Mouse (Mus musculus): Measurements from ENCODE around the gene Anln. TPM values are rescaled to one million over a fixed set of nuclear protein-coding genes. Genes with fewer than 3 reads are reported as not detected.
A peak's percentile ranks its signal among the peaks of the same experiment; 100 is the strongest.
"Not testable (repeated sequence)": the region's sequence is repeated elsewhere in the genome, so short reads cannot be mapped to it uniquely, and the experiment has no call there.

The Anln gene
- polyA plus RNA-seq, 1 experiment from 2014 or later = 54.4 TPM

DNA sequence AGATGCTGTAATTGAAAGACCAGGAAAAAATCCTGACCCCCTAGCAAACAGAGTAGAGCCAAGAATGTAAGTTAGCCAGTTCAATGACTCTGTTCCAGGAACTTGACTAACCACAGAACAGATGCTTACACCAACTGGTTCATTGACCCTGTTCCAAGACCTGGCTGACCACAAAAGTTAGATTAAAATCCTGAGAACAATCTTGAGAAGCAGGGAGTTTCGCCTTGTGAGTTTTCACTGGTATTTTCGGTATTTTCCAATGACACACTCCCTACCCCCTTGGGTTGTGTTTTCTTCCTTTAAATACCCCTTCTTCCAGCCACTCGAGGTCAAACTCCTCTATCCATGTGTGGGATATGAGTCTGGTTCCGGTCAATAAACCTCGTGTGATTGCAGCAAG is 79.3 kb downstream of the Anln start:
- H3K9ac ChIP-seq (ENCODE audit: low read length) = no peak overlapping the region
- peaks cover 4% of the 10 kb centered on the region; the same call in 1 of the 2 replicates for H3K4me1 ChIP-seq (ENCODE audit: control insufficient read depth, insufficient read depth, low read length)
- H3K4me3 ChIP-seq (ENCODE audit: low read depth, low read length) = no peak overlapping the region
- peaks cover 5% of the 10 kb centered on the region; the same call in 1 of the 2 replicates for H3K36me3 ChIP-seq (ENCODE audit: control insufficient read depth, insufficient read depth, low read length)
- no peak overlapping the region for H3K27ac ChIP-seq (replicated peaks; ENCODE audit: low read depth, low read length)
- 95% methylated on average over 5 of the region's 5 CpGs for WGBS
- DNase-seq (ENCODE audit: low spot score) (no peak), ATAC-seq (ENCODE audit: insufficient number of reproducible peaks, low FRiP score, low TSS enrichment, low read depth) (no peak)
- H3K9me3 ChIP-seq (ENCODE audit: control insufficient read depth, low read length) = no peaks in the 10 kb centered on the region
- no peaks in the 10 kb centered on the region for H3K27me3 ChIP-seq (ENCODE audit: control insufficient read depth, insufficient read depth, low read length)
- H3K4me2 ChIP-seq (ENCODE audit: low read depth, severe bottlenecking) = no peak overlapping the region

DNA sequence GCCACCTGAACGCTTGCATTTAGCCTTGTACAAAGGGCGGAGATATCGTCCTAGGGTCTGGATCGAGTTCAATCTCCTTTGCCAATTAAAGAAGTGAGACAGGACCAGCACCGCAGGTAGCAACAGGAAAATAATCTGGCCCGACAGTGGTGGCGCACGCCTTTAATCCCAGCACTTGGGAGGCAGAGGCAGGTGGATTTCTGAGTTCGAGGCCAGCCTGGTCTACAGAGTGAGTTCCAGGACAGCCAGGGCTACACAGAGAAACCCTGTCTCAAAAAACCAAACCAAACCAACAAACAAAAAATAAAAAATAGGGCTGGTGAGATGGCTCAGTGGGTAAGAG is 81.1 kb downstream of the Anln start:
- 17% methylated on average over 9 of the region's 9 CpGs for WGBS
- Histone ChIP-seq H3K9ac (ENCODE audit: low read length) (peak overlapping the region; percentile 99; the same call in 1 of the 2 replicates), H3K36me3 (ENCODE audit: control insufficient read depth, insufficient read depth, low read length) (peaks cover 15% of the 10 kb centered on the region; the same call in 1 of the 2 replicates), H3K4me3 (ENCODE audit: low read depth, low read length) (peak overlapping the region; percentile 95), H3K4me2 (ENCODE audit: low read depth, severe bottlenecking) (peak overlapping the region; percentile 27; the same call in 1 of the 2 replicates)
- not testable (repeated sequence) for H3K4me1 ChIP-seq (ENCODE audit: control insufficient read depth, insufficient read depth, low read length); H3K27me3 ChIP-seq (ENCODE audit: control insufficient read depth, insufficient read depth, low read length); H3K9me3 ChIP-seq (ENCODE audit: control insufficient read depth, low read length); H3K27ac ChIP-seq (replicated peaks; ENCODE audit: low read depth, low read length); ATAC-seq (ENCODE audit: insufficient number of reproducible peaks, low FRiP score, low TSS enrichment, low read depth); DNase-seq (ENCODE audit: low spot score)

DNA sequence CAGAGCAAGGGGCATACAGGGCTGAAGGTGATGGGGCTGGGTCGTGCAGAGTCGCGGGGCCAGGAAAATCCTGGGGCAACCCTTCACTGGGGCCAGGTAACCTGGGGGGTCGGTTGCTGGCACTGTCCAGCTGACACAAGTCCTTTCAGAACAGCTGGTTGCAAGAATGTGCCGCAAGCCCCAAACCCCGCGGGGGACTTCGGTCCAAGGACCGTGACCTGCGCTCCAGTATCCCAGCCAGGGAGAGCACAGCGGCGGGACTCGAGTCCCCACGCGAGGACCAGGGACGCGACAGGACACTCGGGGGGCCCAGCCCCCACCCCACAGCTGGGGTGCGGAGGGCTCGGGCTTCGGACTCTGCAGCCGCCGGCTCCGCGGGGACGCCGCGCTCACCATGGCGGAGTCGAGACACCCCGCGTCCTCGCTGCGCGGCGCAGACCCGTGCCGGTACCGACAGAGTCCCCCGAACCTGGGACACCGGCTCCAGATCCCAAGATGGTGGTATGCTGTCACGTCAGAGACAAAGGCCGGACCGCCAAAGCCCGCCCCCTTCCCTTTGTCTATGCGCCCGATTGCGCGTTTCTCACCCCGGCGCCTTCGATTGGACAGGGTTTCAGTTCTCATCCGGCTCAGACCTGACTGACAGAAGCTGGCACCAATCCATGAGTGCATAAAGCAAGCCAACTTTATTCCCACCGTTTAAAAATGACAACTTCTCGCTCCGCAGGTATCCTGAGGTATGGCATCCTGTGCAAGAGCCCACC is 81.7 kb downstream of the Anln start, which contains the start of gene Zfp810:
Zfp810 (minus strand) TSS at position 493 of the 764 bp plus-strand sequence.
- peaks cover 4% of the 10 kb centered on the region; the same call in 1 of the 2 replicates for H3K4me1 ChIP-seq (ENCODE audit: control insufficient read depth, insufficient read depth, low read length)
- no peaks in the 10 kb centered on the region for H3K27me3 ChIP-seq (ENCODE audit: control insufficient read depth, insufficient read depth, low read length)
- H3K9ac ChIP-seq (ENCODE audit: low read length) = peak within 1 kb of the TSS; percentile 99
- under 1% methylated on average over 56 of the region's 56 CpGs for WGBS
- H3K9me3 ChIP-seq (ENCODE audit: control insufficient read depth, low read length) = no peaks in the 10 kb centered on the region
- peak; percentile 98 for ATAC-seq (ENCODE audit: insufficient number of reproducible peaks, low FRiP score, low TSS enrichment, low read depth)
- peak within 1 kb of the TSS; percentile 72 for H3K4me2 ChIP-seq (ENCODE audit: low read depth, severe bottlenecking)
- peak within 1 kb of the TSS; percentile 95 for H3K4me3 ChIP-seq (ENCODE audit: low read depth, low read length)
- DNase-seq (ENCODE audit: low spot score) = peak; percentile 98
- H3K36me3 ChIP-seq (ENCODE audit: control insufficient read depth, insufficient read depth, low read length) = peaks cover 15% of the 10 kb centered on the region; the same call in 1 of the 2 replicates
- peak within 1 kb of the TSS; percentile 73 for H3K27ac ChIP-seq (replicated peaks; ENCODE audit: low read depth, low read length)

DNA sequence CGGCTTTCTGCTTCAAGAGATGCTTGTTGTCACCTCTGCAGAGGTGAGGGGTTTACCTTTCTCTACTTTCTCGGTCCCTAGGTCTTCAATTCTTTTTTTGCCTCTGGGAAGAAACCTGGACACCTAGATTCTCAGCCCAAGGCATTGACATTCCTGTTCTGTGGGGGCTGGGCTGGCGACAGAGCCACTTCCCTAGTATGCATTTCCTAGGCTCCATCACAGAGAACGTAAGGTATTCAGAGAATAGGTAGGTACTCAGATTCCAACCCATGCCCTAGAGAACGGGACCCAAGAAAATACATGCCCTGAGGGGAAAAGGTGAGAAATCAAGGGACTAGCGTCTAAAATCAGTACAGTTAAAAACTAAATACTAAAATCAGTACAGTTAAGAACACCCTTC is 82.3 kb downstream of the Anln start:
- ATAC-seq (ENCODE audit: insufficient number of reproducible peaks, low FRiP score, low TSS enrichment, low read depth) = no peak
- H3K4me2 ChIP-seq (ENCODE audit: low read depth, severe bottlenecking) = peak overlapping the region; percentile 72

DNA sequence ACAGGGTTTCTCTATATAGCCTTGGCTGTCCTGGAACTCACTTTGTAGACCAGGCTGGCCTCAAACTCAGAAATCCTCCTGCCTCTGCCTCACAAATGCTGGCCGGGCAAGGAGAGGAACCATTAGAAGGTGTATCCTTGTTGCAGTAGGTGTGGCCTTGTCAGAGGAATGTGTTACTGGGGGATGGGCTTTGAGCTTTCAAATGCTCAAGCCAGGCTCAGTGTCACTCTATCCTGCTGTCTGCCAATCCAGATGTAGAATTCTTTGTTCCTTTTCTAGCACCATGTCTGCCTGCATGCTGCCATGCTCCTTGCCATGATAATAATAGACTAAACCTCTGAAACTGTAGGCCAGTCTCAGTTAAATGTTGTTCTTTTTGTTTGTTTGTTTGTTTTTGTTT is 86.8 kb downstream of the Anln start:
- ATAC-seq (ENCODE audit: insufficient number of reproducible peaks, low FRiP score, low TSS enrichment, low read depth) = no peak
- no peak overlapping the region for H3K27ac ChIP-seq (replicated peaks; ENCODE audit: low read depth, low read length)
- peaks cover 4% of the 10 kb centered on the region; the same call in 1 of the 2 replicates for H3K4me1 ChIP-seq (ENCODE audit: control insufficient read depth, insufficient read depth, low read length)
- H3K4me2 ChIP-seq (ENCODE audit: low read depth, severe bottlenecking) = no peak overlapping the region
- H3K9ac ChIP-seq (ENCODE audit: low read length) = no peak overlapping the region
- no peak overlapping the region for H3K4me3 ChIP-seq (ENCODE audit: low read depth, low read length)
- no peaks in the 10 kb centered on the region for H3K27me3 ChIP-seq (ENCODE audit: control insufficient read depth, insufficient read depth, low read length)
- H3K36me3 ChIP-seq (ENCODE audit: control insufficient read depth, insufficient read depth, low read length) = peaks cover 26% of the 10 kb centered on the region; the same call in 1 of the 2 replicates
- H3K9me3 ChIP-seq (ENCODE audit: control insufficient read depth, low read length) = no peaks in the 10 kb centered on the region
- WGBS = 85% methylated on average over 1 of the region's 1 CpGs
- DNase-seq (ENCODE audit: low spot score) = no peak

More for the DNA sequence above, 82.3 kb downstream of the Anln start:
- Histone ChIP-seq H3K4me1 (ENCODE audit: control insufficient read depth, insufficient read depth, low read length) (peaks cover 4% of the 10 kb centered on the region; the same call in 1 of the 2 replicates), H3K36me3 (ENCODE audit: control insufficient read depth, insufficient read depth, low read length) (peaks cover 15% of the 10 kb centered on the region; the same call in 1 of the 2 replicates), H3K27ac (replicated peaks; ENCODE audit: low read depth, low read length) (peak overlapping the region; percentile 73), H3K9ac (ENCODE audit: low read length) (peak overlapping the region; percentile 99), H3K9me3 (ENCODE audit: control insufficient read depth, low read length) (no peaks in the 10 kb centered on the region), H3K27me3 (ENCODE audit: control insufficient read depth, insufficient read depth, low read length) (no peaks in the 10 kb centered on the region), H3K4me3 (ENCODE audit: low read depth, low read length) (peak overlapping the region; percentile 95)
- DNase-seq (ENCODE audit: low spot score) = peak; percentile 57
- WGBS = 19% methylated on average over 6 of the region's 6 CpGs

Other genes with a start within 250 kb of the Anln start
- 58.4 and 60.8 TPM in 2 replicates for gene Pigyl, start 232.3 kb downstream of the Anln start, polyA plus RNA-seq (2014; fragmentation: Nextera tagmentation; extraction: Ambion mirVana)
- gene Zfp872, start 201.1 kb downstream of the Anln start, polyA plus RNA-seq (2014; fragmentation: Nextera tagmentation; extraction: Ambion mirVana) = 0.06 TPM in 1 of 2 replicates, not detected in the other
- gene Zfp809, start 163.5 kb downstream of the Anln start, polyA plus RNA-seq (2014; fragmentation: Nextera tagmentation; extraction: Ambion mirVana) = 10.3 and 15.2 TPM in 2 replicates
- 10.8 and 11.2 TPM in 2 replicates for gene Zfp599, start 129.3 kb downstream of the Anln start, polyA plus RNA-seq (2014; fragmentation: Nextera tagmentation; extraction: Ambion mirVana)
- gene Zfp810, start 81.5 kb downstream of the Anln start, polyA plus RNA-seq (2014; fragmentation: Nextera tagmentation; extraction: Ambion mirVana) = 30.8 and 36.4 TPM in 2 replicates
- gene 9530077C05Rik, start 22.3 kb upstream of the Anln start, polyA plus RNA-seq (2014; fragmentation: Nextera tagmentation; extraction: Ambion mirVana) = 6.9 and 8.8 TPM in 2 replicates
- gene Gm17545, start 65.1 kb upstream of the Anln start, polyA plus RNA-seq (2014; fragmentation: Nextera tagmentation; extraction: Ambion mirVana) = not detected in 2 replicates
- 62.7 TPM in 2 replicates for gene Rp9, start 80.6 kb upstream of the Anln start, polyA plus RNA-seq (2014; fragmentation: Nextera tagmentation; extraction: Ambion mirVana)
- gene Bbs9, start 86.5 kb upstream of the Anln start, polyA plus RNA-seq (2014; fragmentation: Nextera tagmentation; extraction: Ambion mirVana) = 15.5 and 15.9 TPM in 2 replicates